Mouse (Mus musculus) gastrocnemius, adult 2 months (tissue): Measurements from ENCODE around the gene Cacna1c. TPM values are rescaled to one million over a fixed set of nuclear protein-coding genes. Genes with fewer than 3 reads are reported as not detected.

Experiments used
- DNase-seq: peaks from one replicate; pipeline ENCODE4 v3.0.0; 2022
- H3K27ac ChIP-seq: fragments of 200-600 bp; 2 replicates; pipeline ENCODE4 v1.8.1; 2022; ENCODE audit warnings: mild to moderate bottlenecking
- H3K4me3 ChIP-seq: fragments of 200-600 bp; 2 replicates; pipeline ENCODE4 v1.8.1; 2022; ENCODE audit warnings: mild to moderate bottlenecking, moderate library complexity
- CTCF ChIP-seq: fragments of 200-600 bp; IDR thresholded peaks from 2 replicates; pipeline ENCODE4 v1.8.1; 2022; ENCODE audit warnings: antibody characterized with exemption, mild to moderate bottlenecking, moderate library complexity
- intact Hi-C: fragments of 180-260 bp; cut with DNase I; formaldehyde crosslinking; loops from one replicate; pipeline ENCODE4 v1.15.1; 2025
- total RNA-seq, 2 experiments: library from RNA; stranded (reverse); gene quantifications; 2 replicates each; pipeline ENCODE4 v1.2.3; 2021

Cacna1c gene
- total RNA-seq, 2 experiments from 2014 or later: 1.7 to 1.9 TPM

DNA sequence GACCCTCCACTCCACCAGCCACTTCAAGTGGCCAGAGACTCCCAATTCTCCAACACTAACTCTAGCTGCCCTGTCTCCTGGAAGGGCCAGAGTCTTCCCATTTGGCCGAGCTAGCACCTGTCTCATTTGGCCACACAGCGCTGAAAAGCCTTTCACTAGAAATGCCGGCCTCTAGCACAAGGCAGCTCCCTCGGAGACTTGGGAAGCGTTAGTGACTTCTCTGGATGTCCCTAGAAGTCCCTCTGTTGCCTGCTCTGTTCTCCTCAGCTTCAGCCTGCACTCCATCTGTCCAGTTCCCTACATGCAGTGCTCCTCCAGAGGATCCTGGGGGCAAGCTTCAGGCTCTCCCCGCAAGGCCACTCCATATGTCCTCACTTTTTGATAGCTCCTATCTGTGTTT, 101.1 kb downstream of the Cacna1c start:
- no peak for TF ChIP-seq CTCF
- DNase-seq: no peak
- no peak overlapping the region for H3K4me3 ChIP-seq
- intact Hi-C loops: no loop called here
- H3K27ac ChIP-seq: no peak overlapping the region

DNA sequence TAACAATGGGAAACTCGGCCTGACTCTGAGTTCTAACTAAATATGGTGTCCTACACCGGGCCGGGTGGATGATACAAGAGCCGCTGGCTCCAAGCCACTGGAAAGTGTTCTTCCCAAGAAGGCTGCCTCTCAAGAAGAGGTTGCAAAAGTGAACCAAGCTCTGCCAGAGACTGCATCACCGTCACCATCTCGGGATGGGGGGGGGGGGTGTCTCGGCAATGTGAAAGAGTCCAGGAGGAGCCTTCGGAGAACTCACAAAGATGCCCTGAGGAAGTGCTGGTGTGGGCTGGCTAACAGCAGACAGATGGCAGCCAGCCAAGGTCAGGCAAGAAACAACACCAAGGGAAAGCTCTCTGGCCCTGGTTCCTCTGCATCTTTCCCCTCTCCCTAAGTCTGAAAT, 107.0 kb downstream of the Cacna1c start:
- DNase-seq: peak; percentile 69
- H3K4me3 ChIP-seq: no peak overlapping the region
- peak overlapping the region; percentile 48; the same call in 1 of the 2 replicates for H3K27ac ChIP-seq
- no peak for TF ChIP-seq CTCF
- intact Hi-C loops: no loop called here

DNA sequence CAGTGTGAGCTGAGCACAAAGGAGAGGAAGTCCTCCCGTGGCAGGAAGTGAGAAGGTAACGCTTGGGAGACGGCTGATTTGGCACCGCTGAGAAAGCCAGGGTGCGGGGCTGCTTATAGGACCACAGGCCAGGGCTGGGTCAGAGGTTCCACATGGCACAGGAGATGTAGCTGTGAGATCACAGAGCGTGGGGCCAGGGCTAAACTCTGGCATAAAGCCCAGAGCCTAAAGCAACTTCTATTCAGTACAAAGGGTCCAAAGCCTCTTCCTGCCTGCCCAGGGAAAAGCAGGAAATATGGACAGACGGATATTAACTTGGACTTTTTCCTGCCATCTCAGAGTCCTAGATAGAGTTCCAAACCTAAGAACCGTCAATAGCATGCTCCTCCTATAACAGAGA, 107.8 kb downstream of the Cacna1c start:
- H3K4me3 ChIP-seq: no peak overlapping the region
- no peak for DNase-seq
- peak overlapping the region; percentile 48; the same call in 1 of the 2 replicates for H3K27ac ChIP-seq
- no peak for TF ChIP-seq CTCF
- intact Hi-C loops: no loop called here

DNA sequence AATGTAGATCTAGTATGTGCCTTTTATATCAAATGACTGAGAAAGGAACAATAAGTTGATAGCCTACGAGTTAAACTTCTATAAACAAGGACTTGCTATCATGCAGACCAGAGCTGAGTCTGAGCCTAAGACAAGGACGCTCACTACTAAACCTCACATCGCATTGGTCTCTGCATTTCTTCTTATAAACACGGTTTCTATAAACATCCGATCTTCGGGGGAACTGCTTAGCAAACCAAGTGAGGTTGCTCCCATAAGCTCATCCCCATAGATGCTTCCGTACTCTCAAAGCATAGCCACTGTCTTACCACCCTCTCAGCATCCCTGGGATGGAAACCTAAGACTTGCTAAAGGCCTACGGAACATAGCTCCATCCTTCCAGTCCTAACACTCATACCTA, 108.3 kb downstream of the Cacna1c start:
- H3K27ac ChIP-seq: peak overlapping the region; percentile 24; the same call in 1 of the 2 replicates
- no peak for TF ChIP-seq CTCF
- intact Hi-C loops: no loop called here
- no peak for DNase-seq
- no peak overlapping the region for H3K4me3 ChIP-seq

DNA sequence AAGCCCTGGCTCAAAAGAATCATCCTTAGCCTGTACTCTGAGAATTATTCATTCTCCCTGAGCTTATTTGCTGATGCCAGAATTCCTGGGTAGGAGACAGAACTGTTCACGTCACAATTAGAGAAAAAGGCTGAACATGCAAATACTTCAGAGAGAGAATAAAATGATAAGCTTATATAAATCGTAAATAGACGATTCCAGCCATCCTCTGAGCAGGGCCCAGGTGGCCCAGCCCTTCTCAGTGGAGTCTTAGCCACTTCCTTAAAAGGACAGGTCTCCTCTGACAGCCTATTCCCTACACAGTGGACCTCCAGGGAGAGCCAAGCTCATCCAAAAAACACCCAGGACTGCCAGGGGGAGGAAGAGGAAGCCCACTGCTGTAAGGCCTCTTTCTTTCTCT, 110.4 kb downstream of the Cacna1c start:
- DNase-seq: no peak
- Histone ChIP-seq H3K27ac (peak overlapping the region; percentile 38), H3K4me3 (no peak overlapping the region)
- intact Hi-C loops: no loop called here
- TF ChIP-seq CTCF: no peak

DNA sequence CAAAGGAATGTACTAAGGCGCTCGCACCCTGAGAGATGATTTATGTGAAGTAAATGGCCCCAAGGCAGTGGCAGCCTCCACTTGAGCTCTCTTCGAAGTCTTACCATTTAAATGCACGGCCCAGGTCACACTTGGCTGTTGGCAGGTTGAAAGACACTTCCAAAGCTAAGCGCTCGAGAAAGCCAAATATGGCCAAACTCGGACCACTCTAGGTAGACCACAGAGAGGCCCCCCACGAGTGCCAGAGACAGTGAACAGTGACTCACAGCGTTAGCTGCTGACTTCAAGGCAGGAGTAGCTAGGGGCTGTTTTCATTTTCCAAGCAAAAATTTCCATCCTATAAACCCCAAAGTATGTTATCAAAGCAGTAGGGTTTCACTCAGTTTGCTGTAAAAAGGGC, 111.7 kb downstream of the Cacna1c start:
- Histone ChIP-seq H3K4me3 (no peak overlapping the region), H3K27ac (peak overlapping the region; percentile 32)
- intact Hi-C loops: no loop called here
- no peak for TF ChIP-seq CTCF
- DNase-seq: no peak

DNA sequence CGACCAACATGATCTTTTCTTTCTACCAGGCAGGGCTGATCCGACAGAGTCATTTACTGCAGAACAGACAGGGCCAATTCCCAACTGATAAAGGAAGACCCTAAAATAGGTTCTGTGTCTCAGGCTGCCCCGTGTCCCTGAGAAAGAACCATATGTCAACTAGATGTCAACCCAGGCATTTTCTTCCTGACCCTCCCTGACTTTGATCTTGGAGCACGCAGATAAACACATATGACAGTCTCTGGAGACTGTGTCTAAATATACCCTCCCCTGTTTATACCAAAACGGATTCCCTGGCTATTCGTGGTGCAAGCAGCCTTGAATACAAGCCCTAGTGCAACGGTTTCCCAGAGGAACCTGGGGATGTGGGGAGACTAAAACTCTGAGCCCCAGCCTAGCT, 112.7 kb downstream of the Cacna1c start:
- TF ChIP-seq CTCF: no peak
- intact Hi-C loops: no loop called here
- no peak overlapping the region for H3K4me3 ChIP-seq
- H3K27ac ChIP-seq: peak overlapping the region; percentile 32; the same call in 1 of the 2 replicates
- no peak for DNase-seq

DNA sequence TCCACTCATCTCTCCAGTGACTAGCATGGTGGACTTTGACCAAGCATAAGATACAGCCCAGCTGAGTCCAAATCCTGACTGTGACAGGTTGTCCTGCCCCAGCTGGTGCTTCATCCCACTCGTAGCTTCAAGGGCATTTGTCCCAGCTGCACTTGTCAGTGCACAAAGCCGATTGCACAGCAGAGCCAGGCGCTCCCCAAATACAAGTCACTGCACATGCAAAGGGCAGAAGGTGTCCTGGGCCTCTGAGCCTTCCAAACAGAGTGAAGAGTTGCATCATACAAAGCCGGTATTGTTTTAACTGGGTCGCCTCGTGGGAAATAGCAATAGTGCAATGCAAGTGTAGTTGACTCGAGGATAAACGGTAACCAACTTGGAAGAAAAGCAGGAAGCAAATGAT, 113.6 kb downstream of the Cacna1c start:
- H3K27ac ChIP-seq: 0 out of 2 replicates have a peak overlapping the region, but pooled peaks have one; percentile 1
- intact Hi-C loops: no loop called here
- no peak overlapping the region for H3K4me3 ChIP-seq
- no peak for TF ChIP-seq CTCF
- DNase-seq: no peak

DNA sequence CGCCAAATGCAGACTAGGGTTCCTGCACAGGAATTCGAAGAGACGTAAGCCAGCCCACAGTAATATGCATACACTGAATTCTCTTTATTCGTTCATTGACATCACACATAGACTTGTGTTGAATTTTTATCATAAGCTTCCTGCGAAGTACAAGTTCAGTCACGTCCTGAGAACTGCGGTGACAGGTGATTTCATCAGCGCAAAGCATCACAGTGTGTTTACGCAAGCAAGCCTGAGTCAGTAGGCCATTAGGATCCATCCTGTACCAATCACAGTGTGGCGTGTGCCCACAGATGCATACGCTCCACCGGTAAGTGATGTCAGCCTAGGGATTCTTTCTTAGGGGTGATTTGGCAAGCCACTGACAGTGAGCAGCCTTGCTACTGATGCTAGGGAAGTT, 114.6 kb downstream of the Cacna1c start:
- no peak overlapping the region for H3K4me3 ChIP-seq
- intact Hi-C loops: no loop called here
- DNase-seq: no peak
- no peak for TF ChIP-seq CTCF
- no peak overlapping the region for H3K27ac ChIP-seq

DNA sequence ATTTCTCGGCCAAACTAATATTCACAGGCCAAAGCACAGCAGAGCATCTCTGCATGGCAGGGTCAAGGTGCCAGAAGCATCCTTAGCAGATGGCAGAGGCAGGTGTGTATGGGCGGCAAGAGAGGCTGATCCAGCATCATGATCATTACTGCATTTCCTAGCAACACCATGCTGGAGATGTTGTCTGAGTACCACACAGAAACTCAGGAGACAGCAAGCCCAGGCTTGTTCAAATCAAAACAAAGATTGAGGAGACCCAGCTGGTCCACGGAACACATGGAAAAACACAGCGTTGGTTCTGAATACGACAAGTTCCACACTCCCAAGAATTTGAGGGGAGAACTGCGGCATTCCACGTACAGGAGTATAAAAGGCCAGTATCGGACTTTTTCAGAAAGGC, 116.6 kb downstream of the Cacna1c start:
- TF ChIP-seq CTCF: no peak
- Histone ChIP-seq H3K4me3 (no peak overlapping the region), H3K27ac (no peak overlapping the region)
- no peak for DNase-seq
- intact Hi-C loops: no loop called here

DNA sequence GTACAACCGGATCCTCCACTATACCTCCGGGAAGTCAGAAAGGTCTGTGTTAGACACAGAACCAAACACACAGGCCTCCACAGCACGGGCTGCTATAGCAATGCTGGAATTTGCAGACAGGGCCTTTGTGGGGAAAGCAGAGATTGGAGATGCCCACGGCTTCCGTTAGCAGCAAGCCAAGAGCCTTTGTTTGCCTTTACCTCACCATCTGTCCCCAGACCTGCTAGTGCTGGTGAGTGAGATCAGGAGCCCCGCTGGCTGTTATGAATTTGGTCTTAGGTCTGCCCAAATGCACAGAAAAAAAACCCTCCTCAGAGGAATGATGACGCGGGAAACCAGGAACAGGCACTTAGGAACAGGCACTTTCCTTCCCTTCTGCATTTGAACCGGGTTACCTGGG, 117.3 kb downstream of the Cacna1c start:
- Histone ChIP-seq H3K27ac (no peak overlapping the region), H3K4me3 (no peak overlapping the region)
- TF ChIP-seq CTCF: no peak
- DNase-seq: no peak
- intact Hi-C loops: no loop called here

DNA sequence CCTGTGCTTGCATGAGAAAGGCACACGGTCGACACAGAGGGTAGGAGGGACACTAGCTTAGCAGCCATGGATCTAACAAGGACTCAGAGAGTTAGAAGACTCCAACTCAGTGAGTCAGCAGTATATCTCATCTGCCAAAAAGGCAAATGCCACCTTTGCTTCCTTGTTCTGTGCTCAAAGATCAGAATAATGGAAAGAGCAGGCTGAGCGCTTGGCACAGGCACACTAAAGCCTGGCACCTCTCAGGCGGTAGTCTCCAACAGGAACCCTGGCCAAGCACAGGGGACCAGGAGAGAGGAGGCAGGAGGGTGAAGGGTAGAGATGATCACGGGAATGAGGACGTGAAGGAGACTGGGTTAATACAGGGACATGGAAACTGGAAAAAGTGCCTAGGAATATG, 119.0 kb downstream of the Cacna1c start:
- intact Hi-C loops: no loop called here
- no peak overlapping the region for H3K27ac ChIP-seq
- no peak overlapping the region for H3K4me3 ChIP-seq
- no peak for DNase-seq
- no peak for TF ChIP-seq CTCF

DNA sequence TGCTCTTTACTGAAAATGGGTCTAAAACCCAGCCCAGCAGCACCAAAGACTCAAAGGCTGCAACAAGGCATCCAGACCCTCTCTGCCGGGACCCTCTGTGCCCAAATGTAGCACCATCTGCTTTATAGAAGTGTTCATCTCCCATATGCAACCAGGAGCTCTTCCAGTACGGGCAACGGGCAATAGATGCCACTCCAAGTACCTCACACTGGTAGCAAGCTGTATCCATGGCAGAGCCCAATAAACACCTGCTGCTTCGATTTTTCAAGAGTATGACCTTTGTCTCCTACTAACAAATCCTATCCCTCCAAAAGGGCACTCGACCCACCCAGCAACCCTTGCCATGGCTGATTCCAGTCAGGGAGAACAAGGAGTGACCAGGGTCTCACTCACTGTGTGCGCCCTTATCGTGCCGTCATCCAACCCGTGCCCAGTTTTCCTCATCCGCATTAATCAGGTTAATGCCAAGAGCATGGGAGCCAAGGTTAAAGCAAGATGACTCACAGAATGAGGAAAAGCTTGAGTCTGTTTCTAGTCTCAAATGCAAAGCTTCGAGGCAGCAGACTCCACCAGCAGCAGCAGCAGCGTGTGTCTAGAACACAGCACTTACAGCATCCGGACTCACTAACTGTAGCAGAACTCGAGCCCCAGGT, 122.7 kb downstream of the Cacna1c start:
- intact Hi-C loops: no loop called here
- no peak for DNase-seq
- no peak overlapping the region for H3K4me3 ChIP-seq
- TF ChIP-seq CTCF: no peak
- H3K27ac ChIP-seq: no peak overlapping the region

DNA sequence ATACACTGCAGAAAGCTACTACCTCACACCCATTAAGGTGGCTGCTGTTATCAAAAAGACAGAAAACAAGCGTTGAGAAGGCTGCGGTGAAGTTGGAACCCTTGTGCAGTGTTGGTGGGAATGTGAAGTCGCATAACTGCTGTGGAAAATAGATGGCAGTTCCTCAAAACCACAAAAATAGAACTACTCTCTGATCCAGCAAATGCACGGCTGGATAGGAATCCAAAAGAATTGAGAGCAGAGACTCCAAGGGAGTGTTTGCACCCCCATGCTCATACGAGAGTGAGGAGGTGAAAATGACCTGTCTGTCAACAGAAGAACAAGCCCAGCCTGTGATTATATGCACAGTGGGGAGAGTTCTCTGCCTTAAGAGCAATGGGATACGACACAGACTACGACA, 123.4 kb downstream of the Cacna1c start:
- intact Hi-C loops: no loop called here
- no peak overlapping the region for H3K4me3 ChIP-seq
- DNase-seq: no peak
- H3K27ac ChIP-seq: peak overlapping the region; percentile 28; the same call in 1 of the 2 replicates
- no peak for TF ChIP-seq CTCF

DNA sequence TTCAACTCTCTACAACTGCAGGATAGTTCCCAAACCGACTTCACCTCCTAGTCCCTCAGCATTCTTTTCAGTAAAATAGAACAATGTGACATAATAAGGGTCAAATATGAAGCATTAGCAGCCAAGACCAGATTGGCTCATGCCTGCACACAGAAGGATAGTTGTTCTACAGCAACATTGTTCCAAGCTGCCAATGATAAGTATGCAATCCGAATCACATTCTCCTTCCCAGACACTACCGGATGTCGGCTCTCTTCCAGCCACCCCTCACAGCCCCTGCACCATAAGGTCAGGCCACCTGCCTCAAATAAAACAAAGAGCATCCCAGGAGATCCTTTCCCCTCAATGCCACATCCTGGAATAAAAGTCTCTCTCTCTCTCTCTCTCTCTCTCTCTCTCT, 125.4 kb downstream of the Cacna1c start:
- H3K27ac ChIP-seq: no peak overlapping the region
- DNase-seq: no peak
- no peak for TF ChIP-seq CTCF

More for the DNA sequence above, 125.4 kb downstream of the Cacna1c start:
- H3K4me3 ChIP-seq: no peak overlapping the region
- intact Hi-C loops: no loop called here
